Mouse (Mus musculus): Measurements from ENCODE around the gene Lyar. TPM values are rescaled to one million over a fixed set of nuclear protein-coding genes. Genes with fewer than 3 reads are reported as not detected.

Gene Lyar
- polyA plus RNA-seq, 1 experiment from 2014 or later: 38.6 TPM

- DNase-seq (no peak), ATAC-seq (no peak)
- 3% methylated on average over 19 of the region's 19 CpGs for WGBS (ENCODE audit: insufficient replicate concordance)
- peaks cover 4% of the 10 kb centered on the region; the same call in 1 of the 2 replicates for H3K36me3 ChIP-seq (replicated peaks; ENCODE audit: insufficient read depth, low read length)
- no peak overlapping the region for H3K27ac ChIP-seq (ENCODE audit: low read depth)
- no peaks in the 10 kb centered on the region for H3K9me3 ChIP-seq (ENCODE audit: low read length)
- H3K9ac ChIP-seq (replicated peaks): no peak overlapping the region
- TF ChIP-seq CTCF (IDR thresholded peaks at IDR 0.05; ENCODE audit: low read depth) (no peak), EP300 (IDR thresholded peaks at IDR 0.05; ENCODE audit: low read depth) (no peak)
- no peak overlapping the region for H3K4me3 ChIP-seq (ENCODE audit: low read depth, low read length)
- H3K27me3 ChIP-seq (ENCODE audit: insufficient read depth, low read length): peaks cover 45% of the 10 kb centered on the region
- no peaks in the 10 kb centered on the region for H3K4me1 ChIP-seq (ENCODE audit: insufficient read depth)
- H3K4me2 ChIP-seq (ENCODE audit: low read depth, low read length): no peak overlapping the region
These were observed 56.2 kb downstream of the Lyar start for GRCm38 (mm10) chr5:38276451-38276850.

DNA sequence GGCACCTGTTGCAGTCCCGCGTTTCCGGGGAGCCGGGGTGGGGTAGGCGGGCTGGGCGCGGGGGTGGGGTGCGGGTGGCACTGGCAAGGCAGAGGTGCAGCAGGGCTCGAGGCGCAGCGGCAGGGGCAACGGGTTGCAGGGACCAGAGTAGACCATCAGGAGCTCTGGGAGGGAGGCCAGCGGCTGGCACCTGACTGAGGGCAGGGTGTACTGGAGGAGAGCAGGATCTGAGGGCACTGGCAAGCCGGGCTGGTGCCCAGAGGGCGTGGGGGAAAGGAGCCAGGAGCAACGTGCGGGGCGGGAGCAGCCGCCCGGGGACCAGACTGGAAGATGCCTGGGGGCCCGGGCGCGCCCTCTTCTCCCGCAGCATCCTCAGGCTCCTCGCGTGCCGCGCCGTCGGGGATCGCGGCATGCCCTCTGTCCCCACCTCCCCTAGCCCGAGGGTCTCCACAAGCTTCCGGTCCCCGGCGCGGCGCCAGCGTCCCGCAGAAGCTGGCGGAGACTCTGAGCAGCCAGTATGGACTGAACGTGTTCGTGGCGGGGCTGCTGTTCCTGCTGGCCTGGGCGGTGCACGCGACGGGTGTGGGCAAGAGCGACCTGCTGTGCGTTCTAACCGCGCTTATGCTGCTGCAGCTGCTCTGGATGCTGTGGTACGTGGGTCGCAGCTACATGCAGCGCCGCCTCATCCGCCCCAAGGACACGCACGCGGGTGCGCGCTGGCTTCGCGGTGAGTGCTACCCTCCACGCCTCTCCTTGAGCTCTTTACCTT is 57.0 kb downstream of the Lyar start:
- Histone ChIP-seq H3K9me3 (ENCODE audit: low read length) (no peaks in the 10 kb centered on the region), H3K9ac (replicated peaks) (no peak overlapping the region), H3K4me2 (ENCODE audit: low read depth, low read length) (no peak overlapping the region), H3K27me3 (ENCODE audit: insufficient read depth, low read length) (peaks cover 45% of the 10 kb centered on the region), H3K4me1 (ENCODE audit: insufficient read depth) (no peaks in the 10 kb centered on the region), H3K27ac (ENCODE audit: low read depth) (no peak overlapping the region), H3K4me3 (ENCODE audit: low read depth, low read length) (no peak overlapping the region), H3K36me3 (replicated peaks; ENCODE audit: insufficient read depth, low read length) (no peaks in the 10 kb centered on the region)
- TF ChIP-seq CTCF (IDR thresholded peaks at IDR 0.05; ENCODE audit: low read depth) (no peak), EP300 (IDR thresholded peaks at IDR 0.05; ENCODE audit: low read depth) (no peak)
- no peak for DNase-seq
- no peak for ATAC-seq
- 5% methylated on average over 45 of the region's 65 CpGs for WGBS (ENCODE audit: insufficient replicate concordance)

DNA sequence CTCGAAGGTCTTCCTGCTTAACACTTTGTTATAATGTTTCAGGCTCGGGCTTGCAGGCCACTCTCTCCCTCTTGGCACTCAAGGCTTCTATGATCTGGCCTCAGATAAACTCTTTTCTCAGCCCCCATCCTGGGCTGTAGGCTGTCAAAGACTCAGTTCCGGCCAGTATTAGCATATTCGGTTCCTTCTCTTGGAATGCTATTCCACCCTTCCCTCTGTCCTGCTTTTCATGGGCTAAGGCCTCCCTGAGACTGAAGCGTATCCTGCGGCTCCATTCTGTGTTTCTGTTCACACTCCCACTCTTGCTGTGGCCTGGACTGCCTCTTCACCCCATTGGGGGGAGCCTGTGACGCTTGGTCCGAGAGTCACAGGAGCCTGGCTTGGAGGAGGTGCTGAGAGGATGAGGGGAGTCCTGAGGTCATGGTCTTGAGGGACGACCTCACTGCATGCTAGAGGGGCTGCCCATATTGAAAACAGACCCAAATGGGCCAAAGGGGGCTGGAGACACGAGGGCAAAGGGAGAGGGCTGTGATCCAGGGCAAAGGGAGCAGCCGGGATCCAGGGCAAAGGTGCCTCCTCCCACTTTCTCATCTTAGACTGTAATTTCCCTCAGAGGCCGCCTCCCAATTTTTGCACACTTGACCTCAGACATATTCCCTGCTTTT is 57.8 kb downstream of the Lyar start:
- Histone ChIP-seq H3K9me3 (ENCODE audit: low read length) (no peaks in the 10 kb centered on the region), H3K27me3 (ENCODE audit: insufficient read depth, low read length) (peaks cover 45% of the 10 kb centered on the region), H3K36me3 (replicated peaks; ENCODE audit: insufficient read depth, low read length) (no peaks in the 10 kb centered on the region), H3K4me3 (ENCODE audit: low read depth, low read length) (no peak overlapping the region), H3K4me2 (ENCODE audit: low read depth, low read length) (no peak overlapping the region), H3K27ac (ENCODE audit: low read depth) (no peak overlapping the region), H3K4me1 (ENCODE audit: insufficient read depth) (no peaks in the 10 kb centered on the region), H3K9ac (replicated peaks) (no peak overlapping the region)
- DNase-seq (no peak), ATAC-seq (no peak)
- 22% methylated on average over 12 of the region's 12 CpGs for WGBS (ENCODE audit: insufficient replicate concordance)
- TF ChIP-seq CTCF (IDR thresholded peaks at IDR 0.05; ENCODE audit: low read depth) (no peak), EP300 (IDR thresholded peaks at IDR 0.05; ENCODE audit: low read depth) (no peak)

- WGBS (ENCODE audit: insufficient replicate concordance): 17% methylated on average over 1 of the region's 1 CpGs
- no peaks in the 10 kb centered on the region for H3K4me1 ChIP-seq (ENCODE audit: insufficient read depth)
- ATAC-seq: no peak
These were observed 59.8 kb downstream of the Lyar start for GRCm38 (mm10) chr5:38280075-38280474.

More at GRCm38 (mm10) chr5:38280075-38280474, 59.8 kb downstream of the Lyar start:
- H3K4me3 ChIP-seq (ENCODE audit: low read depth, low read length): no peak overlapping the region
- no peaks in the 10 kb centered on the region for H3K36me3 ChIP-seq (replicated peaks; ENCODE audit: insufficient read depth, low read length)
- H3K27ac ChIP-seq (ENCODE audit: low read depth): no peak overlapping the region
- peaks cover 40% of the 10 kb centered on the region for H3K27me3 ChIP-seq (ENCODE audit: insufficient read depth, low read length)
- TF ChIP-seq CTCF (IDR thresholded peaks at IDR 0.05; ENCODE audit: low read depth) (no peak), EP300 (IDR thresholded peaks at IDR 0.05; ENCODE audit: low read depth) (no peak)
- H3K9me3 ChIP-seq (ENCODE audit: low read length): no peaks in the 10 kb centered on the region
- DNase-seq: no peak
- no peak overlapping the region for H3K9ac ChIP-seq (replicated peaks)
- no peak overlapping the region for H3K4me2 ChIP-seq (ENCODE audit: low read depth, low read length)

Other genes starting within 250 kb of the Lyar start
- gene Stx18, start 181.7 kb upstream of the Lyar start, polyA plus RNA-seq (2015; fragmentation: Nextera tagmentation; extraction: Ambion mirVana): 13.4 and 15.2 TPM in 2 replicates
- gene Nsg1, start 60.6 kb upstream of the Lyar start, polyA plus RNA-seq (2015; fragmentation: Nextera tagmentation; extraction: Ambion mirVana): 1.3 and 1.7 TPM in 2 replicates
- 1.7 and 1.8 TPM in 2 replicates for gene Zbtb49, start within 50 bp of the Lyar start, polyA plus RNA-seq (2015; fragmentation: Nextera tagmentation; extraction: Ambion mirVana)
- gene Tmem128, start 39.7 kb downstream of the Lyar start, polyA plus RNA-seq (2015; fragmentation: Nextera tagmentation; extraction: Ambion mirVana): 45.3 and 45.8 TPM in 2 replicates
- gene Otop1, start 55.5 kb downstream of the Lyar start, polyA plus RNA-seq (2015; fragmentation: Nextera tagmentation; extraction: Ambion mirVana): not detected in 2 replicates
- not detected in 2 replicates for gene Drd5, start 98.9 kb downstream of the Lyar start, polyA plus RNA-seq (2015; fragmentation: Nextera tagmentation; extraction: Ambion mirVana)

Measured in liver, postnatal 0 days (tissue).